Mouse (Mus musculus) G1E-ER4 (cell line): ENCODE results near the gene Arhgap5. TPM values are rescaled to one million over a fixed set of nuclear protein-coding genes. Genes with fewer than 3 reads are reported as not detected.

Experiments used
- GATA1 ChIP-seq: IDR thresholded peaks from one replicate; pipeline ENCODE4 v1.8.0; 2012; ENCODE audit warnings: low read length, inconsistent platforms
- polyA plus RNA-seq: library from polyadenylated mRNA; stranded (reverse); fragments of >175 nt; gene quantifications from 2 replicates; pipeline ENCODE4 v1.2.3, GENCODE M21; 2012

The Arhgap5 gene
- polyA plus RNA-seq, 1 experiment, result not detected

DNA sequence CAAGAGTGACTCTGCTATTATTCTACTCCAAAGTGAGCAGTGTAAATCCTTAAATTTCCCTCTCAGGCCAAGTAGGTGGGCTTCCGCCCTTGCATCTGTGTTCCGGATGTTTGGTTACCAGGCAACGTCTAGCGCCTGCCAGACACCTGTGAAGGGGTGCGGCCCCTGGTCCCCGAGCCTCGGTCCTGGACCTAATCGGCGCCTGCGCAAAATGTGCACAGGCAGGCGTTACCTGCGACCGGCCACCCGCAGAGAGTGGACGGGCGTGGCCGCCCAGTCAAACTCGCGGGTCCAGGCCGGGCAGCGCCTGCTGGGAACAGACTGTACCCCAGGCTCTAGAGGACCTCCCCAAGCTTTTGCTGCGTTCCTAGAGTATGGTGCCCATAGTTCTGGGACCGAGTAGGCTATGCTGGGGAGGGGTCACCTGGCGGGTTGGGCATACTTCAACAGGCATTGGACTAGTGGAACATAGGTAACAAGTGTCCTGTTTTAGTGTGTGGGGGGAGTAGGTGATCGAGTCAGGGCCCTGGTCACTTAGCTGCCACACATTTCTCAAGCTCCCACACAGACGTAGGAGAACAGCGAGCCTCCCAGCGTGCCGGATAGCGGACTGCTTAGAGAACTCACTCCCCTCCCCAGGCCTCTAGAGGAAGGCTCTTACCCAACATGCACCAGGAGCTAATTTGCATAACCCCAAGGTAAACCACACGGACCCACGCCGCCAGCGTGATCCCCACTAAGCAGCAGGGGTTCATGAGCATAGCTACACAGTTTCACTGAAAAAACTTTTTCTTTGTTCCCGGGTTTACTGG is 99.3 kb downstream of the Arhgap5 start:
- TF ChIP-seq GATA1, result no peak

- TF ChIP-seq GATA1, result no peak
Observed at GRCm38 (mm10) chr12:52603695-52604255, 100.0 kb downstream of the Arhgap5 start.

GRCm38 (mm10) chr12:52604256-52604991 is 100.7 kb downstream of the Arhgap5 start:
- TF ChIP-seq GATA1, result no peak

DNA sequence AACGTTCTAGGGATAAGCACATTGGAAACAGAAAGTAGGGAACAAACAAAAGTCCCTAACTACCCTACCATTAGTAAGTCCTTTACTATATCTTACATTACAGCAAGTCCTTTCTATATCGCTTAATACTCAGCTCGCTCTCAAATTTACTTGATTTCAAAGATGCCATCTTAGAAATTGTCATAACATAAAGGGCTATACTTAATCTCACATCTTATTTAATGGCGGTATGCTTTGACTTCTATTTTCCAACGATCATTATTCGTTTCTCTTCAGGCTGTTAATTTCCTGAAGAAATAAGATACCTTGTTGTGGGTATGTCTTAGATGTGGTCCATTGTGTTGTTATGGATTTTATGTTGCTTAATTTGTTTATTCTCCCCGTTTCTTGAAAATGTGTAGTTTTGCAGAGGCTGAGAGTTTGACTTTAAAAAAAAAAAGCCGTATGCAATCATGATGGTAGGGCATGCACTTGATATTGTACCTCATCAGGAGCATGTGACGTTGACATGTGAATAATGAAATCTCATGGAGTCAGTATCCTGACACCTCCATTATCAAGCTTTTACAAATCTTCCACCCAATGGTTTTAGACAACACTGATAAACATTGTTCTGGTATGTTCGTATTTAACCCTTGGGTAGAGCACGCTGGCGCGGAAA is 101.3 kb downstream of the Arhgap5 start:
- no peak for TF ChIP-seq GATA1

DNA sequence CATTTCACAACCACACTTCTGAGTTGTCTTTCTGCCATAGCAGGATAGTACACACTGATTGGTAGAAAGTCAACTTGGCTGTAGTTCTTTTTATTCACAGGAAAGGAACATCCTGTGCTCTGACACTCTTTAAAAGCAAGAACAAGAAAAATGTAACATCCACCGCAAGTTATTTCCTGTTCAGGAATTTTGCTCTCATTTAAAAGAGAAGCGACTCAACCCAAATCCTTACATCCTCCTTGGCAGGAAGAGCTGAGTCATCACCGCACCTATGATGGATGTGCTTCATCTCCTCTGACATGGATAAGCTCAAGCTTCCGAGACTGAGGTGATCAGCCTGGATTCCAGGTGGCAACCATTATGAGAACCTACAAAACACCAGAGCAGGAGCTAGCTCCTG is 103.6 kb downstream of the Arhgap5 start:
- TF ChIP-seq GATA1, result no peak

DNA sequence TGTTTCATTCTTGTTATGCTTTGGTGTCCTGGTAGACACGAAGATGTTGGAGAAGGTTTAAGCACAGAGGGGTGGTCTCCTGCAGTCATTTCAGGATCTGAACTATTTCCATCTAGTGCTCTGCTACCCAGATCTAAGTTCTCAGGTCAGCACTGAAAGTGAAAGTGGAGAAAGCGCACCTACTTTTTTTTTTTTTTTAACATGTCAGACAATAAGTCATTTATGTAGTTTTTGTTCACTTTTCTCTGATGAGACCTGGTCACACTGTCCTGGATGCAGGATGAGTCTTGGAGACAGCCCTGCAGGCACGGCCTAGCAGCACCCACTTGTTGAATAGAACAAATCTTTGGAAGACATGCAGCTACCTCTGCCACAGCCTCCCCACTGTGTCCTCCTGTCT is 111.9 kb downstream of the Arhgap5 start:
- TF ChIP-seq GATA1, result no peak

GRCm38 (mm10) chr12:52618418-52619040 is 114.8 kb downstream of the Arhgap5 start:
- no peak for TF ChIP-seq GATA1

DNA sequence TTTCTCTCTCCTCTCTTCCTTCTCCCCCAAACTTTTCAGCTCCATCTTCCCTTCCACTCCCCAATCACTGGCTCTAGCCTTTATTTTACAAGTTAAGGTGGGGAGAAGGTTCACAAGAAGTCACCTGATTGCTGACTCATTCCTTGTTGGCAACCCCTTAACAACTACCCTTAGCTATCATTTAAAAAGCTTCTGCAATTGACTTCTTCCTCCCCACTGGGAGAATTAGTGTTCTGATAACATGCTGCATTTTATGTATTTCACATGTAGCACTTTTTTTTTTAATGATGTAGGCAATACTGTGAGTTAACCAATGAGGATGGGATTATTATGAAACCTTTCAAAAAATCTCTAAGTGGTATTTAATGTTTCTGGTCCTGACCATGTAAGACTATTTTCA is 115.9 kb downstream of the Arhgap5 start:
- no peak for TF ChIP-seq GATA1

Other genes starting within 250 kb of the Arhgap5 start
- not detected in 2 replicates for gene Akap6, start 195.4 kb downstream of the Arhgap5 start, polyA plus RNA-seq